Mouse (Mus musculus): ENCODE measurements around the gene Hvcn1. TPM values are rescaled to one million over a fixed set of nuclear protein-coding genes. Genes with fewer than 3 reads are reported as not detected.

The Hvcn1 gene
- total RNA-seq, 2 experiments from 2014 or later = 1.8 to 3.8 TPM

DNA sequence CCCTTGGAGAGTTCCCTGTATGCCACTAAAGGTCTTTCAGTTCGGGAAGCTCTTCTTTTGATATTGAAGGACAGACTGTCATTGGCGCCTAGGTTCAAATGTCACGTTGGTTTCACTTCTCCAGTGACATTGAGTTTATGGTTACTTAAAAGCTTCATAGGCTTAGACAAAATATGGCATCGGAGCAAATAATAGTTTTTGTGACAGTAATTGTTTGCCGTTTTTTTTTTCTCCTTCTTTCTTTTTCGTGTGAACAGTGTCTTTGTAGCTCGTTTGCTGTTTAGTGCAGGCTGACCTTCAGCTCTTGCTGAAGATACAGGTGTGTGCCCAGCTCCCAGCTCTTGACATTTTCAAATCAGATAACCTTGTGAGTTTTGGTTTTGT, 79.2 kb downstream of the Hvcn1 start:
- no peak for DNase-seq (ENCODE audit: low spot score in 2 of 2)
- intact Hi-C loops (cut with DNase I) = loop anchor here (2.0 kb wide), 1 partner anchor 17 kb away; no protein-coding TSS in a partner anchor

DNA sequence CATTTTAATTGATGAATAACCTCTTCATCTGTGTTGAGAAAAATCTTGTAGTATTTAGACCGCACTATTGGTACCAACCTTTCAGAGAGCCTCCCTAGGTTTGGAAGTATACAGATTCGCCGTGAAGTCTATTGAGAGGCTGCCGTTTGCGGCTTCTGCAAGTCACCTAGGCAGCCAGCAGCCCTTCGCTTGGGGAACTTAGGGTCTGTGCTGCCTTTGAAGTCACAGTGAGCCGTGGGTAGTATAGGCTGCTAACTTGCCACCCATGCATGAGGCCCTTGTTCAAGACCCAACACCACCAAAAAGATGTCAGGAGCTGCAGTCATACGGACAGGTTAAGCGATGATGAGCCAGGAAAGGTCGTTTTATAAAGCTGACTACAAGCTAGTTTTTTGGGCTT, 79.6 kb downstream of the Hvcn1 start:
- DNase-seq (ENCODE audit: low spot score in 2 of 2) = no peak
- intact Hi-C loops (cut with DNase I) = loop anchor here (2.0 kb wide), 1 partner anchor 17 kb away; no protein-coding TSS in a partner anchor

DNA sequence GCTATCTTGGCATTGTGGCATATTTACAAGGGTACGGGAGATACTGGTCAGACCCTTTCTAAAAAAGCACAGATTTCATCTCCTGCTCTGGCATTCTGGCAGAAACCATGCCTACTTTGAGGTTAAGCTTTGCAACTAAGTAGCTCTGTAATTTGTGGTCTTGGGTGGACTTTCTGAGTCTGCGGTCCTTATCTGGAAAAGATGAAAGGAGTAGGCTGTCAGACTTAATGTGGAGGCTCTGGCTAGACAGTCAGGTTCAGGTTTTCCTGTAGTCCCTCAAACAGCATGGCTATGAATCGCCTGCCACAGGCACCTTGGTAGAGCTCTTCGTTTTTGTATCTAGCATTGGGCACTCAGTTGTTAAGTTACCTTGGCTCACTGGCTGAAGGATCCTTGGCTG, 80.4 kb downstream of the Hvcn1 start:
- intact Hi-C loops (cut with DNase I) = loop anchor here (2.0 kb wide), 1 partner anchor 16 kb away; no protein-coding TSS in a partner anchor
- DNase-seq (ENCODE audit: low spot score in 2 of 2) = no peak

DNA sequence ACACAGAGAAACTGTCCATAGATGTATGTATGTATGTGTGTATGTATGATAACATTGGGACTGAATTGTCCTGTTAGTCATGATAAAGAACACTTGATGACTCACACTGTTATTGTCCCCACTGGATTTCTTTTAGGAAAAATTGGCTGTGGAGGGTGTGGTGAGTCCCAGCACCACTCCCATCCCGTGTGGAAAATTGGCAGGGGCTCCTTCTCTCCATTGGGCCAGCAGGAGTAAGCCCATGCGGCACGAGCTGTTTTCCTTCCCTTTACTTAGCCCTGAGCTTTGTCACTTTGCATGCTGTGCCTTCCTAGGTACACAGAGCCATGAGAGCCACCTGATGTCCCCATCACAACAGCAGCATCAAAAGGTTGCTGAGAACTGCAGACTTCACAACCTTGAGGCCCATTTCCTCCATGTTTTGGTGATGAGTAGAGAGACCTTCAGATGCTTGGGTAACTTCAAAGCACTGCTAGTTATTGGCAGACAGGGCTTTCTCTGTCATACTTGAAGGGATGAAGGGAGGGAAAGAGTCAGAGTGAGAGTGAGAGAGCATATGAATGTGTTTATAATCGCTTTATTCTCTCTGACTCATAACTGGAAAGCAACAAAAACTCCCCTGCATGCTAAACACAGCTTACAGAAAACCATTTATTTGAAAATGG, 81.7 kb downstream of the Hvcn1 start:
- intact Hi-C loops (cut with DNase I) = no loop called here
- no peak for DNase-seq (ENCODE audit: low spot score in 2 of 2)

DNA sequence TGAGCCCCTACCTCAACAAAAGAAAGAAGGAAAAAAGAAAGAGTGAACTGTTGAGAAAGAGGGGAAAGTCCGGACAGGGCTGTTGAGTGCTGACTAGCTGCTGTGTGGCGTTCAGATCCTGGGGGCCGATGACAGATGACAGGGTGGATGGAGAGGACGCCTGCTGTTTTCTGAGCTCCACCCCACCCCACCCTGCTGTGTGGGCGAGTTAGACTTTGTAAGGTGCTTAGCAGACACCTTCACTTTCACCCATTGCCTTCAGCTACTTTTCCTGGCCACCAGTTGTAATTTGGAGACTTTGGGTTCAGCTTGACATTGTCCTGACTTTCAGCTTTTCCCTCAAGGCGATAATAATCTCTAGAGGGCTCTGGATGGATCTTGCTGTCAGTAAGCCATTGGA, 84.5 kb downstream of the Hvcn1 start:
- no peak for DNase-seq (ENCODE audit: low spot score in 2 of 2)
- intact Hi-C loops (cut with DNase I) = no loop called here

Other genes with a start within 250 kb of the Hvcn1 start
- gene Cux2, start 156.7 kb upstream of the Hvcn1 start, total RNA-seq (2021) = 100 to 1,000 TPM; 196 to 205 TPM
- not detected for gene Myl2, start 105.9 kb upstream of the Hvcn1 start, total RNA-seq (2021)
- under 1 TPM; 0.48 to 0.82 TPM for gene Ccdc63, start 66.0 kb upstream of the Hvcn1 start, total RNA-seq (2021)
- gene Ppp1cc, start 48.5 kb upstream of the Hvcn1 start, total RNA-seq (2021) = 100 to 1,000 TPM; 169 to 202 TPM
- gene Tctn1, start 57.7 kb downstream of the Hvcn1 start, total RNA-seq (2021) = 10 to 100 TPM in 1 of 2 experiments, 1 to 10 TPM in 1; 9.7 to 12.9 TPM
- gene Pptc7, start 77.6 kb downstream of the Hvcn1 start, total RNA-seq (2021) = 10 to 100 TPM; 36.7 to 43.8 TPM
- 1 to 10 TPM; 2.8 to 3.4 TPM for gene Rad9b, start 147.4 kb downstream of the Hvcn1 start, total RNA-seq (2021)
- gene Vps29, start 147.6 kb downstream of the Hvcn1 start, total RNA-seq (2021) = 100 to 1,000 TPM; 189 to 208 TPM
- gene Gpn3, start 165.1 kb downstream of the Hvcn1 start, total RNA-seq (2021) = 10 to 100 TPM; 24.9 to 25.8 TPM
- 10 to 100 TPM; 68.4 to 73.7 TPM for gene Fam216a, start 165.6 kb downstream of the Hvcn1 start, total RNA-seq (2021)
- 100 to 1,000 TPM; 225 to 243 TPM for gene Arpc3, start 185.1 kb downstream of the Hvcn1 start, total RNA-seq (2021)
- 10 to 100 TPM; 27.8 to 28.1 TPM for gene Anapc7, start 214.9 kb downstream of the Hvcn1 start, total RNA-seq (2021)

All from left cerebral cortex, postnatal 25 days (tissue).